Mouse (Mus musculus) kidney, adult 2 months (tissue): Measurements from ENCODE around the gene Olah. TPM values are rescaled to one million over a fixed set of nuclear protein-coding genes. Genes with fewer than 3 reads are reported as not detected.

ENCODE experiments used
- DNase-seq: peaks from one replicate; pipeline ENCODE4 v3.0.0; 2021
- H3K27ac ChIP-seq: fragments of 200-500 bp; 2 replicates; pipeline ENCODE4 v1.5.1; 2012; ENCODE audit warnings: low read depth, low read length, control low read depth, inconsistent platforms; ENCODE audit not compliant: insufficient read depth
- H3K27me3 ChIP-seq: fragments of 200-500 bp; replicated peaks from 2 replicates; pipeline ENCODE4 v1.6.1; 2012; ENCODE audit warnings: mild to moderate bottlenecking, moderate library complexity, low read length, inconsistent platforms; ENCODE audit not compliant: control insufficient read depth, insufficient read depth
- H3K36me3 ChIP-seq: fragments of 200-500 bp; 2 replicates; pipeline ENCODE4 v1.6.1; 2012; ENCODE audit warnings: mild to moderate bottlenecking, moderate library complexity, low read length, inconsistent platforms; ENCODE audit not compliant: control insufficient read depth, insufficient read depth
- H3K4me1 ChIP-seq: fragments of 200-500 bp; 2 replicates; pipeline ENCODE4 v1.6.1; 2011; ENCODE audit warnings: low read length; ENCODE audit not compliant: control insufficient read depth, insufficient read depth
- H3K4me3 ChIP-seq: fragments of 200-500 bp; 2 replicates; pipeline ENCODE4 v1.5.1; 2011; ENCODE audit warnings: mild to moderate bottlenecking, low read depth, low read length, control low read depth; ENCODE audit not compliant: insufficient read depth
- CTCF ChIP-seq: fragments of 200-500 bp; conservative IDR thresholded peaks from 2 replicates; pipeline ENCODE4 v1.5.1; 2011; ENCODE audit warnings: low read depth, mild to moderate bottlenecking, control low read depth, low read length, moderate library complexity, mixed read lengths; ENCODE audit not compliant: insufficient read depth, insufficient read length
- POLR2A ChIP-seq: fragments of 200-500 bp; IDR thresholded peaks from one replicate; pipeline ENCODE4 v1.6.1; 2011; ENCODE audit warnings: low read depth, low read length, control low read depth
- WGBS: fragments of 180-500 bp; shearing (Covaris S2); methylation state at CpG from one replicate; pipeline ENCODE4 v1.1.7; 2018; 5-methylcytosine and 5-hydroxymethylcytosine counted together
- polyA plus RNA-seq: library from polyadenylated mRNA; depleted of rRNA; stranded (reverse); fragments of >200 nt; gene quantifications from 2 replicates; pipeline ENCODE4 v1.2.3, GENCODE M21; 2012

Gene Olah
- polyA plus RNA-seq, 1 experiment: not detected

DNA sequence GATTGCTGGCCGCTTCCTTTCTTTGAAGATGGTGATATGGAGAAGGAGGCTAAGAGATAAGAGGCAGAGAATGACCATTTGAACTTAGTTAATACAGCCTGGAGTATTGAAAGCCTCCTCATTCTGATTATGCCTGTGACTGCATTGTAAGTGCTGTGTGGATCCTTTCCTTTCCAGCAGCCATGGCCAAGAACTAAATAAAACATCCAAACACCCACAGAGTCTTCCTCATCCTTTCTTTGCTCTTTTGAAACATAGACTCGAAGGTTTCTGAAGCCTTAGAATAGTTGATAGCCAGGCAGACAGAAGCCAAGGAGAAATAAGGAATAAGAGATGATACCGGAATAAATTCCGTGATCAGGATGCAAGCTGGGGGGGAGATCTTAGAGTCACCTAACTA is 9.0 kb upstream of the Olah start:
- no peak overlapping the region for H3K4me3 ChIP-seq
- no peak for TF ChIP-seq CTCF
- no peak for TF ChIP-seq POLR2A
- H3K36me3 ChIP-seq: no peaks in the 10 kb centered on the region
- no peak for DNase-seq
- H3K27ac ChIP-seq: no peak overlapping the region
- H3K4me1 ChIP-seq: no peaks in the 10 kb centered on the region
- 92% methylated on average over 4 of the region's 4 CpGs for WGBS
- H3K27me3 ChIP-seq: no peaks in the 10 kb centered on the region

DNA sequence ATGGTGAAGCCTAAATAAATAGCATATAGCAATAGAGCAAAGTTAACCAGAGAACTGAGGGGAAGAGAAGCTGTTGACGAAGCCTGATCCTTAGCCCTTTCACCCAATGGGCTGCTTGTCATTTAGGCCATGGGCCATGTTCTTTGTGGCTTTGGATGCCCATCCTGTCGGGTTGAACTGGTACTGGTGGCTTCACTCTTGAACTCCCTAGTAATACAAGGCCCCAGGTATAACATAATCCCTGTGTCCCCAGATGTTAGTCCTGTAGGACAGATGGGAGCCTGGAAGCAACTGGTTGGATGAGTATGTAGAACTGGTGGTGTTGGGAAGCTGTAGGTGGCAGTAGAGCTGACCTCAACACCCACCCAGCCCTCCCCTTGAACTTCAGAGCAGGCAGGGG is 5.1 kb downstream of the Olah start:
- TF ChIP-seq POLR2A (no peak), CTCF (no peak)
- no peak overlapping the region for H3K27ac ChIP-seq
- H3K4me3 ChIP-seq: no peak overlapping the region
- WGBS: 80% methylated on average over 2 of the region's 2 CpGs
- no peaks in the 10 kb centered on the region for H3K27me3 ChIP-seq
- H3K4me1 ChIP-seq: no peaks in the 10 kb centered on the region
- H3K36me3 ChIP-seq: no peaks in the 10 kb centered on the region
- DNase-seq: no peak

DNA sequence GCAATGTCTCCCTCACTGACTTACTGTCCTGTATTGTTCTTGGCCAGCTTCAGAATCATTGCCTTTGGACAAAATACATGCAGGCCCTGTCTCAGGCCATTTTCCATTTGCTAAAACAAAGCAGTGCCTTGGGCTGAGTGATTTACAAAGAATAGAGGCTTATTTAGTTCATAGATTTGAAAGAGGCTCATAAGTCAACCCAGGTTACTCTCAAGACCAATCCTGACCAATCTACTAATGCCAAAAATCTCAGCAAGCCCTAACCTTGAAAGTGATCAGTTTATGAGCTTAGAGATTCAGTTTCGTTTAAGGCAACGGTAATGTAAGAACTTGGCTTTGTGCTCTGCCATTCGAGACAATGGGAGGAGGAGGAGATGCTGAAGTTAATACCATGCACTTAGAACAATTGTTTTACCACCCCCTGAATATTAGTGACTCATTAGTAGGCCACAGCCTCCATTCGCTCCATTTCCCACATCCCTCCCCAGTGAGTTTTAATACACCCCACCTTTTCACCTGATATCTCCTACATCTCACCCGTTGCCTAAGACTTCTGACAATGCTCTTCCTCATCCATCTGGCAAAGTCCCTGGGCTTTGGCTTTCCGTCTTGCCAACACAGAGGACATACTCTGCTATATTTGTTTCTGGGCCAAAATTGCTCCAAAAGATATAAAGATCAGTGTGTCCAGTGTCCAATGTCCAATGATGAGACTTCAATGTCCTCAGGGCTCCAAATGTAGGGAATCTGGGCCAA is 9.7 kb downstream of the Olah start:
- H3K27me3 ChIP-seq: no peaks in the 10 kb centered on the region
- WGBS: 57% methylated on average over 6 of the region's 6 CpGs
- no peaks in the 10 kb centered on the region for H3K36me3 ChIP-seq
- H3K4me1 ChIP-seq: no peaks in the 10 kb centered on the region; the same call in 1 of the 2 replicates
- H3K27ac ChIP-seq: no peak overlapping the region
- TF ChIP-seq POLR2A (no peak), CTCF (no peak)
- no peak for DNase-seq
- no peak overlapping the region for H3K4me3 ChIP-seq

DNA sequence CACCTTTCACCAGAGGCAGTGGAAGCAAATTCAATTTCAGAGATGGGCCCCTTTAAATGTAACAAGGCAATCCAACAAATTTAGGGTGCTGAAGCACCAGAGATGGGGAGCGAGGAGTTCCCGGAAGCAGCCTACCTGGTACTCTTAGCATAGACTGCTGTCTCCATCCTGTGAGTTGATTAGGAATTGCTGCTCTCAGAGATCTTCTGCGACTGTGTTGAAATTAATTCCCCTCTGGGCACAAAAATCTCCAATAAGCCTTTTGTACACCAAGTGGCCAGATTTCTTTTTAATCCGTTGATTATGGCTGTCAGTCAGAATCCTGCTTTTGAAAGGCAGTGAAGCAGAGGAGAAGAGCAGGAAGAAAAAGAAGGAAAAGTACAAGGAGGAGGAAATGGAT is 31.9 kb downstream of the Olah start:
- TF ChIP-seq POLR2A (no peak), CTCF (no peak)
- H3K36me3 ChIP-seq: no peaks in the 10 kb centered on the region
- WGBS: 64% methylated on average over 4 of the region's 4 CpGs
- H3K4me1 ChIP-seq: no peaks in the 10 kb centered on the region
- no peaks in the 10 kb centered on the region; the same call in 1 of the 2 replicates for H3K27me3 ChIP-seq
- H3K27ac ChIP-seq: no peak overlapping the region
- no peak overlapping the region for H3K4me3 ChIP-seq
- no peak for DNase-seq

DNA sequence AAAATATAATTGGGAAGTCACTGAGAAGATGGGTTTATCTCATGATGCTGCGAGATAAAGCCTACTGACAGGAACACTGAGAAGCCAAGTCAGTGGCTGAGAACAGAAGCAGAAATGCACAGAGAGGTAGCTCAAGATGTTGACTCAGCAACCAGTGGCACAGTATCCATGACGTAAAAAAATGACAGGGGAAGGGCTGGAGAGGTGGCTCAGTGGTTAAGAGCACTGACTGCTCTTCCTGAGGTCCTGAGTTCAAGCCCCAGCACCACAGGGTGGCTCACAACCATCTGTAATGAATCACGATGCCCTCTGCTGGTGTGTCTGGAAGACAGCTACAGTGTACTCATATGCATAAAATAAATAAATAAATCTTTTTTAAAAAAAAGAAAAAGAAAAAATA is 35.9 kb downstream of the Olah start:
- DNase-seq: no peak
- Histone ChIP-seq H3K36me3 (no peaks in the 10 kb centered on the region), H3K4me3 (no peak overlapping the region), H3K27ac (no peak overlapping the region), H3K4me1 (no peaks in the 10 kb centered on the region), H3K27me3 (no peaks in the 10 kb centered on the region; the same call in 1 of the 2 replicates)
- TF ChIP-seq CTCF (no peak), POLR2A (no peak)
- WGBS: 78% methylated on average over 3 of the region's 3 CpGs

DNA sequence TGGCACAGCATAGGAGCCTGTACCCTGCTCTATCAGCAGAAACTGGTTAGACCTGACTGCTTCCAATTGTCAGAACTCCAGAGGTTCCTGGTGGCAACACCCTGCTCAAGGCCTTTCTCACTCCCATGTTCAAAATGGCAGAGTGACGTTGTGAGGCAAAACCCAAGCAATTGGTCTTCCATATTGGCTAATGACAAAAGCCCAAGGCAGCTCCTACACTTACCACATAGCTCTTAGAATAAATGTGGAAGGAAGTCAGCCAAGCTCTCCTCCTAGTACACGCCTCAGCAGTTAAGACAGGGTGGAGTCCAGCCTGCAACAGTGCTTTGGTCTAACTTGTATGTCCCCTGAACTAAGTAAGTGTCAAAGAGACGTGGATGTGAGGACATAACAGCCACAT is 39.1 kb downstream of the Olah start:
- Histone ChIP-seq H3K4me3 (no peak overlapping the region), H3K27ac (no peak overlapping the region), H3K4me1 (no peaks in the 10 kb centered on the region), H3K36me3 (no peaks in the 10 kb centered on the region), H3K27me3 (no peaks in the 10 kb centered on the region)
- no peak for DNase-seq
- TF ChIP-seq CTCF: no peak
- TF ChIP-seq POLR2A: no peak
- 65% methylated on average over 3 of the region's 3 CpGs for WGBS

DNA sequence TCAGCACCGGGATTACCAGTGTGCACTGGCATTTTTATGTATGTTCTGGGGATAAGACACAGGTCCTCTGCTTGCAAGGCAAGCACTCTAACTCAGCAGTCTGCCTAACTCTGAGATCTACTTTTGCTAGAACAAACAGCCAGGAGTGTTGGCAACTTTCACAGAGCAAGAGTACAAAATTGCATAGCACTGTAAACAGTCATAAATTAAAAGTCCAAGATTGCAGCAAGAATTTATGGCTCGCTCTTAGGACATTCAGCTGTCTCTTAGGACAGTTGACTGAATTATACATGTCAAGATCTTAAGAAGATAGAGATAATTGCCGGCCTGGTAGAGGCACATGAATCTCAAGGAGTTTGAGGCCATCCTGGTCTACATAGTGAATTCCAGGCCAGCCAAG is 40.7 kb downstream of the Olah start:
- Histone ChIP-seq H3K27me3 (no peaks in the 10 kb centered on the region), H3K4me1 (no peaks in the 10 kb centered on the region), H3K27ac (no peak overlapping the region), H3K4me3 (no peak overlapping the region), H3K36me3 (no peaks in the 10 kb centered on the region)
- 53% methylated on average over 3 of the region's 3 CpGs for WGBS
- TF ChIP-seq POLR2A (no peak), CTCF (no peak)
- no peak for DNase-seq

DNA sequence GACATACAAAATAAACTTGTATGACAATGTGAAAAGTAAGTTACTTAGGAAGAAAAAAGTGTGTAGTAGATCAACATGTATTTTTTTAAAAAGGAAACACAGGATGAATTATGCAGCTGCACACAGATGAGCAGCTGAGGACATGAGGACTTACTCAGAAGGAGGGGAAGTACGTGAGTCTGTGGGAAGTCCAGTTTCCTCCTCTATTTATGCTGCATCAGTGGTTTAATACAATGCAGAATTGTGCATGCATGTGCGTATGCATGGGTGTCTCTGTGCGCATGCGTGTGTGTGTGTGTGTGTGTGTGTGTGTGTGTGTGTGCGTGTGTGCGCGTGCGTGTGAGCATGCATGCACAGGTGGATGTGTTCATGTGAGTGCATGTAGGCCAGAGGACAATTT is 41.2 kb downstream of the Olah start:
- H3K36me3 ChIP-seq: no peaks in the 10 kb centered on the region
- no peak for DNase-seq
- 89% methylated on average over 8 of the region's 8 CpGs for WGBS
- H3K27ac ChIP-seq: no peak overlapping the region
- H3K27me3 ChIP-seq: no peaks in the 10 kb centered on the region
- no peaks in the 10 kb centered on the region for H3K4me1 ChIP-seq
- H3K4me3 ChIP-seq: no peak overlapping the region
- TF ChIP-seq POLR2A (no peak), CTCF (no peak)
